Comparison of ENCODE assay signal across 30 mouse cellular contexts in the genomic region with DNA sequence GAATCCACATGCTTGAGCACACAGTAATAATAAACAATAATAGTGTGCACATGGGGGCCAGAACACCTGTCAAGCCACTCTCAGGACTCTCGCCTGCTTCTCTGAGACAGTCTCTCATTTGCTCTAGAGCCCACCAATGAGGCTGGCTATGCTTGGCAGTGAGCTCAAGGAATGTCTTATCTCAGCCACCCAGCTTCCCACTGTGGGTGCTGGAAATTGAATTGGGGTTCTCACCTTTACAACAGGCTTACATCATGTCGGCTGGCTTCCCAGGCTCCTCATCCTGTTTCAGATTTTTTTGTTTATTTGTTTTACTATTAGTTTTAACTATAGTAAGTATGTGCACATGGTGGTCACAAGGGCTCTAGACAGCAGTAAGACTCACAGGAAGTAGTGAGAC.
"Had no signal": no experiment of that assay in that cellular context is flagged by ENCODE, and none has a peak within 500 bp of the region (broad histone marks: within the 10 kb centered on the region; RNA-seq: fewer than 3 reads in every experiment).

No protein-coding gene starts in this region.

- ATAC-seq: liver, embryonic 12.5 days; liver, postnatal 0 days; lung, postnatal 0 days; midbrain, embryonic 13.5 days; midbrain, embryonic 16.5 days had no signal

- H3K27ac ChIP-seq: left cerebral cortex, adult 2 months; limb, embryonic 10.5 days; limb, embryonic 12.5 days; limb, embryonic 13.5 days; limb, embryonic 15.5 days; liver, embryonic 12.5 days; liver, embryonic 13.5 days; liver, embryonic 14.5 days; liver, embryonic 15.5 days; lung, embryonic 15.5 days; macrophage; midbrain, embryonic 10.5 days; midbrain, embryonic 12.5 days; midbrain, embryonic 13.5 days; neural tube, embryonic 12.5 days had no signal

- H3K4me3 ChIP-seq: left cerebral cortex, adult 2 months; limb, embryonic 10.5 days; limb, embryonic 12.5 days; limb, embryonic 13.5 days; limb, embryonic 15.5 days; liver, embryonic 12.5 days; liver, embryonic 13.5 days; liver, embryonic 15.5 days; lung, embryonic 15.5 days; megakaryocyte, embryonic 14.5 days; midbrain, embryonic 10.5 days; midbrain, embryonic 12.5 days; midbrain, embryonic 13.5 days; myocyte; neural tube, embryonic 12.5 days had no signal

- DNase-seq: left cerebral cortex, postnatal 4 days; liver; liver, embryonic 13.5 days; liver, postnatal 0 days; lung, adult 18-20 months; lung, adult 2 months; lung, embryonic 14.5 days; lung, postnatal 10 days; lung, postnatal 36 days; lung, postnatal 4 days; midbrain, embryonic 14.5 days had no signal

- H3K27me3 ChIP-seq: limb, embryonic 12.5 days; limb, embryonic 13.5 days; limb, embryonic 15.5 days; liver, embryonic 12.5 days; liver, embryonic 13.5 days; liver, embryonic 15.5 days; lung, embryonic 15.5 days; midbrain, embryonic 12.5 days; midbrain, embryonic 13.5 days; neural tube, embryonic 12.5 days had no signal

- H3K9me3 ChIP-seq: limb, embryonic 10.5 days; limb, embryonic 13.5 days; limb, embryonic 15.5 days; liver, embryonic 13.5 days; liver, embryonic 15.5 days; lung, embryonic 15.5 days; midbrain, embryonic 10.5 days; midbrain, embryonic 12.5 days; midbrain, embryonic 13.5 days; neural tube, embryonic 12.5 days had no signal

- H3K9ac ChIP-seq: limb, embryonic 12.5 days; limb, embryonic 13.5 days; limb, embryonic 15.5 days; liver, embryonic 12.5 days; liver, embryonic 13.5 days; liver, embryonic 14.5 days; liver, embryonic 15.5 days; liver, postnatal 0 days; lung, embryonic 14.5 days; lung, embryonic 15.5 days; midbrain, embryonic 12.5 days; midbrain, embryonic 13.5 days; neural tube, embryonic 12.5 days had no signal

- H3K4me1 ChIP-seq: neural tube, embryonic 12.5 days had no signal

- H3K4me2 ChIP-seq: limb, embryonic 12.5 days; limb, embryonic 13.5 days; limb, embryonic 15.5 days; liver, embryonic 11.5 days; liver, embryonic 12.5 days; liver, embryonic 13.5 days; liver, embryonic 15.5 days; lung, embryonic 14.5 days; lung, embryonic 15.5 days; midbrain, embryonic 12.5 days; midbrain, embryonic 13.5 days; neural tube, embryonic 12.5 days had no signal
